Mouse (Mus musculus): Measurements from ENCODE around the gene Lsr.
"Not testable (repeated sequence)": the region's sequence is repeated elsewhere in the genome, so short reads cannot be mapped to it uniquely, and the experiment has no call there.

Gene Lsr

DNA sequence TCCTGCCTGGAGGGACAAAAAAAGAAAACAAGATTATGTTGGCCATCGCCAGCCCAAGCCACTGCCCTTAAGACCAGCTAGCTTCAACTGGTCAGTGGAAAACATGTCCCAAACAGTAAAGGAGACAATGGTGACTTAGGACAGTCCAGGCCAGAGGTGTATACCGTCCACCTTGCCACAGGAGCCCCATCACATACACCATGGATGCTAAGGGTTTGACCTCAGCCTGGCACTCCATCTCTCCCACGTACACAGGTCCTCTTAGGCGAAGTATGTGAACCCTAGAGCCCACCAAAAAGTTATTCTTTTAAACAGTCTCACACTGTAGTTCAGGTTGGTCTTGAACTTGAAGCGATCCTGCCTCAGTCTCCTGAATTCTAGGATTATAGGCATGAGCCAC is 10.4 kb downstream of the Lsr start:
- no peak for DNase-seq (ENCODE audit: low read depth, low spot score)

DNA sequence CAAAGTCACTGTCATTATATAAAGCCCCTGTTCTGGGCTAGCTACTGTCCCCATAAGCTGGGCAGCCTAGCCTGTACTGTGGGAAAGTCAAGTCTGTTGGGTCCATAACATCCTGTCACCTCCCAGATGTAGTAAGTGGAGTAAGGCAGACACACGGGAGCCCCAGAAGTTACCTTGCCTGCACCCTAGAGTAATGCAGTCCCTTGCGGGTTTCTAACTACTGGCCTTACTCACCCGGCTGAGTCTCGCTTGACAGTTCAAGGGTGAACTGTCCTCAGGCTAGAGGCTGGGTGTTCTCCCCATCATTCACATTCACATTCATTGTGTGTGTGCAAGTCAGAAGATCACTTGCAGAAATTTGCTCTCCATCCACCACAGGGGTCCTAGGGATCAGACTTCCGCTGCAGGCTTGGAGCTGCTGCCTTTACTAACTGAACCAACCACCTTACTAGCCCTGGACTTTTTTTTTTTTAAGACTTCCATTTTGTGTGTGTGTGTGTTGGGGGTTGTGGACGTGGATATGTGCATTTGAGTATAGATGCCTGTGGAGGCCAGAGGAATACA is 13.4 kb downstream of the Lsr start:
- no peak for DNase-seq (ENCODE audit: low read depth, low spot score)

DNA sequence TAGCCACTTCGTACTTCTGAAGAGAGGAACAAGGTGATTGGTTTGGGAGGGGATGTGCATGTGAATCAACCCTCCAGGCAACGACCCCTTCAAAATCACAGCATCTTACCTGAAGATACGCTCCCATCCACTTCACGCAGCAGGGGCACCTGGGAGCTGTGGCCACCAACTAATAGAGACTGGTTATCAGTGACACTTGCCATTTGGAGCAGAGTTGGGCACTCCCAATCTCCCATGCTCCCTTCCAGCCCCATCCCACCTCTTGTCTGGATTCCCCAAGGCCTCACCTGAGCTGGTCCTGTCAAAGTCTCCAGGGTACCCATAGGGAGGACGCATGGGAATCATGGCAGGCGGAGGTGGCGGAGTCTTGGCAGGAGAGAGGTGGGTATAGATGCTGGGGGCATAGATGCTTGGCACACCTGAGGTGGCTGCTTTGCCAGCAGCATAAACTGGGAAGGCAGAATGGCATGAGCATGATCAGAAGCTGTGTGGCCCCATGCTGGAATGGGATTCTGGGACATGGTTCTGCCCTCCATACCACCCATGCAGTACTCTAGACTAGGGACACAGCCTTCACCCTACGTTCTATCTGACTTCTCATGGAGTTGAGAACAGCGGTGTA is 14.3 kb downstream of the Lsr start:
- no peak for DNase-seq (ENCODE audit: low read depth, low spot score)

DNA sequence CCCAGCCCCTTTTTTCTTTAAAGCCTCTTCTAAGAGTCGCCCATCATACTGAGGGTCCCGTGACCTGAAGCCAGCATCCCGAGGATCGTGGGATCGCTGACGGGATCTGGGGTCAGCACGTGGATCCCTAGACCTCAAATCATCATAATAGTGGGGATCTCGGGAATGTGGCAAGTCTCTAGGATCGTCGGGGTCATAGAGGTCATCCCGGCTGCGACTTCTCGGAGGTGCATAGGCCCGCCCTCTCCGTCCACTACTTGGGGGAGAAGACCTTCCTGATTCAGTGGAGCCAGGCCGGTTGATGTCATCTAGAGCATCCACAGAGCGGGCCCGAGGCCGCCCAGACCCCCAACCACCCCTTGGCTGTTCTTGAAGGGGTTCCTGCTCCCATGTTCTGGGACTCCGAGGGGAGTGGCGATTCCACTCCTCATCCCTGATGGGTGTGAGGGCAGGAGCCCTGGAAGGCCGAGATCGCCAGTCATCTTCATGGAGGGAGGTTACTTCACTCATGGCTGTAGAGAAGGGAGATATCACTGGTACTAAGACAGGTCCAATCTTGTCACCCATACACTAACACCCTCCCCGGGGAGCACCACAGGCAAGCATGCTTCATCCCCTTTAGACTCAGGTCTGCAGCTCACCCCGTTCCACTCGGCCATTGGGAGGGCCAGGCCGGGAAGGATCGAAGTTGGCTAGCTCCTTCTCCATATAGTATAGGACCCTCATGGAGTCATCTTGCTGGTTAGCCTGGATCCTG is 15.0 kb downstream of the Lsr start:
- no peak for DNase-seq (ENCODE audit: low read depth, low spot score)

DNA sequence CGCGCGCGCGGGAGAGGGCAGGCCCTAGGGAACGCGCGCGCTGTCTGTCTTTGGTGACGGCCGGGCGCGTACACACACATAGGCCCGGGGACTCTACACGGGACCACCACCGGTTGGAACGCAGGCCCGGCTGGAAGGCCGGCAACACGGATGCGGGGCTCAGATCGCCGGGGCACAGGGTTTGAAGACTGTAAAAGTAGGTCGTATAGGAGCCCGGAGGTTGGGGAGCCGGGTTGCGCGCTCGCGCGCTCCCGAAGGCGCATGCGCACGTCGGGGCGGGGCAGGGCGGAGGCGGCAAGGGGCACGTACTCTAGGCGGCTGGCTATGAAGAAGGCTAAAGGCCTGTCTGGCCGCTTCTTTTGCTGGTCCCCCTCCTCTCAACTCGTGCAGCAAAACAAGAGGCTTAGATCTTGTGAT is 15.9 kb downstream of the Lsr start:
- DNase-seq (ENCODE audit: low read depth, low spot score), result peak; percentile 82

DNA sequence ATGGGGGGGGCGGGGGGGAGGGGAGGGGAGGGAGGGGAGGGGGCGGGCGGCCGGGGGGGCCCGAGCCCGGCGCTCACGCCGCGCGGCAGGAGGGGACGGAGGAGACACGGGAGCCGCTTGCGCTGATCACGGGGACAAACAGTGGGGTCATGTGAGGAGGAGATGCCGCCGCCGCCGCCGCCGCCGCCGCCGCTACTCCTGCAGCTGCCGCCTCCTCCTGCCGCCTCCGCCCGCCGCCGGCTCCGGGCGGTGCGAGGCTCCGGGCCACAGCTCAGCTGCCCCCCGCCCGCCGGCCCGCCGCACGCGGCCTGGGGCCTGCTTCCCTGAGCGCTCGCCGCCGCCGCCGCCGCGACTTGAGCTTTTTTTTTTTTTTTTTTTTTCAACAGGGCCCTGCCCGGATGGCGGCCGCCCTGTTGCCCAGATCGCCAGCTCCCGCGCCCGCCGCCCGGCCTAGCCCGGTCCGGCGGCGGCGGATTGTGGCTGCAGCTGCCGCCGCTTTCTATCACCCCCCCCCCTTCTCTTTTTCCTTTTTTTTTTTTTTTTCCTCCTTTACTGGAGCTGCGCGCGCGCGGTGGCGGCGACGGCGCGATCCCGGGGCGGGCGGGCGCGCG is 16.4 kb downstream of the Lsr start, which contains the start of gene Usf2:
Usf2 (minus strand) TSS at position 48 of the 611 bp plus-strand sequence.
- peak; percentile 67 for DNase-seq (ENCODE audit: low read depth, low spot score)

DNA sequence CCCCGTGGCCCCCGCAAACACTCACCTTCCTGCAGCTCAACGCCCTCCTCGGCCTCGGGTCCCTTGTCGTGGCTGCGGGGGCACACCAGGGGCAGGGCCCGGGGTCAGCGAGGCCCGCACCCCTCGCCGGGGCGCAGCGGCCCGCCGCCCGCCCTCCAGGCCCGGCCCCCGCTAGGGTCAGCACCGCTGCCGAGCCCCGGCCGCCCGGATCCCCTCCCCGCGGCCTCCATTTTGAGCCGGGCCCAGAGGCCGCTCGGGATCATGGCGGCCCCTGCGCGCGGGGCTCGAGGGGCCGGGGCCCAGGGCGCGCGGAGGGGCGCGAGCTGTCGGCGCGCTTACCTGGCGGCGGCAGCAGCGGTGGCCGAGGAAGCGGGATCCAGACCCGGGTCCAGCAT is 16.9 kb downstream of the Lsr start:
- no peak for DNase-seq (ENCODE audit: low read depth, low spot score)

DNA sequence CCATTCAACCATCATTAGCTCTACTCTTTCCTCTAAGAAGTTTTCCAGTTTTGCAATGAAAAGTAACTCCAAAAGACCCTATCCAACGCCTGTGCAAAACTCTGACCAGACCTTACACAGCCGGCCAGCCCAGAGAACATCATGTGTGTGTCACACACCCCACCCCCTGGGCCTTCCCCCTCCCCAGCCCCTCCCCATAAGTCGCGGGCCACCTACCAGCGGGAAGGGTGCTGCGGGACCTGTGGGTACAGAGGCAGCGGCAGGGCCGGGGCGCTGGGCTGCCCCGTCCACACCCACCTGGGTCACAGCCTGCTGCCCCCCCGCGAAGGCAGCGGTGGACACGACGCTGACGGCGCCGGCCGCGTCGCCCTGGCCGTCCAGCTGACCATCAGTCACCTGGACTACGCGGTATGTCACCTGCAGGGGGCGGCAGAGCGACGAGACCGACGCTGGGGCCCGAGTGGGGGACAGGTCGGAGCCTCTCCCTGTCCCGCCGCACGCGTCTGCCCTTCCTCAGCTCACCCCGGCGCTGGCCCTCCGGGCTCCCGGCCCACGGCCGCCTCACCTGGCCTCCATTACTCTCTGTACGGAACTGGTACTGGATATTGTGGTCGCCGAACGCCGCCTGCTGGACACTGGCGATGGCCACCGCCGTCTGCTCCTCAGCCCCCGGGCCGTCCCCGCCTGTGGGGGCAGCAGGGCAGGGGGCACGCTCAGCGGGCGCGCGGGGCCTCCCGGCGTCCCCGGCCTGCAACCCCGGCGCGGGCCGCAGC is 17.5 kb downstream of the Lsr start:
- peak; percentile 79 for DNase-seq (ENCODE audit: low read depth, low spot score)

DNA sequence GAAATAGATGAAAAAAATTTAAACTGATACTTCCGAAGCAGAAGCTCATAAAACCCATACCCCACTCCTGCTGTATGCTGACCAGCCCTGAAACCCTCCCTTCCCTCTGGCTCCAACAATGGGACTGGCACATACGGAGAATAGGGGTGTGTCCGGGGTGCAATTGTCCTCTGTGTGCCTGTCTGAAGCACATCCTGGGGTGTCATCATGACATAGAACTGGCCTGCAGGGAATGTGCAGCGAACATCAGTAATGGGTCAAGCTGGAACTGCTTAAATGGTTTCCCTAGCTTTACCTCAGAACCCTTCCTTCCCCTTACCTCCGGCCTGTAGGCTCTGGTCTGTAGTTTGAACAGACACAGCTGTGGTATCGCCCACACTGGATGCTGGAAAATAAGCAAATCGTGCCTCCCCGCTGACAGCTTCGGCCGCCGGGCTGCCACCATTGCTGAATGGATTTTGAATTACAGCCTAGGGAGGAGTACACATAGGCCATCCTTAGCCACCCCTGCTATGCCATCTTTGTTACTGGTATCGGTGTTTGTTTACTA is 18.2 kb downstream of the Lsr start:
- DNase-seq (ENCODE audit: low read depth, low spot score), result no peak

DNA sequence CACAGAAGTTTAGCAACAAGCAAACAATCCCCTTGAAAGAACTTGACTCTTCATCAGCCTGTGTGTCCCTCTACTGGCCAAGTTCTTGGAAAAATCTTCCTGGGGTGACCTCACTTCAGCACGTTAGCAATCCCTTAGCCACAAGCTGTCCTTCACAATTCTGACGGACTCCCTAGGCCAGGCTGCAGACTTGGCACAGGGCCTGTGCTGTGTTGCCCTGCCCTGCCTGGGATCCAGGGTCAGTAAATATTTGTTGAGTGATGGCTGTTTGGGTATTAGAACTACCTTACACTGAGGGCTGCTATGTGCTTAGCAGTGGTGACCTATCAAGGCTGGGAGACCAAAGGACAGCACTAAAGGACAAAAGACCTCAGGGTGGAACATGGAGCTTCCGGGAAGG is 19.2 kb downstream of the Lsr start:
- DNase-seq (ENCODE audit: low read depth, low spot score), result no peak

DNA sequence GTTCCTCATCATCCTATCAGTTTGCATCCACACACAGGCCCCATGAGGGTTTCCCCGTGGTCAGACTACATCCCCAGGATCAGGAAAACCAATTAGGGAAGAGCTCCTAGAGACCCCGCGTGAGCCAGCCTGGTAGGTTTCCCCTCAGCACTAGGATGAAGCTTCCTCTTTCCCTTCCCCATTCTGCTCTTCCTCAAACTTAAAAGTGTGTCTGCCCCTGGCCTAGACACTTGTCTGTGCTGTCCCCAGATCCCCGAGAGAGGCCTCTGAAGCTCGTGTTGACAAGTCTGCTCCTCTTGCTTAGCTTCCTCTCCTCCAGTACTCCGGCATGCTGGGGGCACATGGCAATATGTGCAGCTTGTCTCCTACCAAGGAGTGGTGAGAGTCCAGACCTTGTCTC is 19.8 kb downstream of the Lsr start:
- DNase-seq (ENCODE audit: low read depth, low spot score), result no peak

DNA sequence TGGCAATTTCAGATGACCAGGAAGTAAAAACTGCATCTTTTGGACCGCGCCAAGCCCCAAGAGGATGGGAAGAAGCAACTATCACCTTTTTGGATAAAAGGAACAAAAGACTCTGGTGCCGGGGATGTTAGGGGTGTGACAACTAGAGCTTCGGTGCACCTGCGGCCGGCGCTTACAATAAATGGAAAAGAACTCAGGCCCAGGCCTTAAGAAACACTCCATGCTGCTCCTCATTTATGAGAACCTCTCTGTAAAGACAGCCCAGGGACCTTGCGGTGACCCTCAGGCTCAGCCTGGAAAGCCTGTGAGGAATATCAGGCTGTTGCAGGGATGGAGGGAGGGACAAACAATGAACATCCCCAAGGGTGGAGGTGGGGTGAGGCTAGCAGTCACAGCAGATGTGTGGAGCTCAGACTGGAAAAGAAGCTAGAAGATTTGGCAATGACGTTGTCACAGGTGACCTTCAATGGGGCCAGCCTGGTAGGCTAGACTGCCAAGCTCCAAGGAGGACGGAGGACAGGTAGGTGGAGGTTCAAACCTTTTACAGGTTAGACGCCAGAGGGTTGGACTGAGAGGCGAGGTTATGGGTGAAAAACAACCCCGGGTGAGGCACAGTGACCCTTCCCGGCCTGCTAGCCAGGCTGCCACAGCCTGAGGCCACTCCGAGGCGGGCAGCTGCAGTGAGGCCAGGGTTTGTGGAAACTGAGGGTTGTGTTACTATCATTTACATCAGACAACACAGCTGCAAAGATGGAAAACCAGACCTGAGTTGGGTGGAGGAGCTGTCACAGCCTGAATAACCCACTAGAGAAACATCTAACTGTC is 20.6 kb downstream of the Lsr start:
- no peak for DNase-seq (ENCODE audit: low read depth, low spot score)

DNA sequence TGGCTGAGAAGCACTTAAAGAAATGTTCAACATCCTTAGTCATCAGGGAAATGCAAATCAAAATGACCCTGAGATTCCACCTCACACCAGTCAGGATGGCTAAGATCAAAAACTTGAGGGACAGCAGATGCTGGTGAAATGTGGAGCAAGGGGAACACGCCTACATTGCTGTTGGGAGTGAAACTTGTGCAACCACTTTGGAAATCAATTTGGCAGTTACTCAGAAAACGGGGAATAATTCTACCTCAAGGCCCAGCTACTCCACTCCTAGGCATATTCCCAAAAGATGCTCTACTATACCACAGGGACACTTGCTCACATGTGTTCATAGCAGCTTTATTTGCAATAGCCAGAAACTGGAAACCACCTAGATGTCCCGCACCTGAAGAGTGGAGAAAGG is 23.4 kb downstream of the Lsr start:
- DNase-seq (ENCODE audit: low read depth, low spot score), result not testable (repeated sequence)

DNA sequence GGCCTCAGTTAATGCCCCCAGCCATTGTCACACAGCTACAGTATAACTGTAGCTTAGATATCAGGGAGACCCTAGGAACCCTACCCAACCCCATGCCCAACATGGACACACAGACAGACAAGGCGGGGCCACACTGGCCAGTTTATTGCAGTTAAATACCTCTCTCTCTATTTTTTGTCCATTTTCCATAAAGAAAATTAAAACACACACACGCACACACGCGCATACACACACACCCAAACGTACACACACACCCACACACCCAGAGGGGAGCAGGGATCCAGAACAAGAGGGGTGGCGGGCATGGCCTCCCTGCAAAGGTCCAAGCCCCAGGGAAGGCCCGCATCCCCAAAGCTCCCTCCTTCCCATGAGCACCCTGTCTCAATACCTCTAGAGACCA is 27.4 kb downstream of the Lsr start:
- no peak for DNase-seq (ENCODE audit: low read depth, low spot score)

DNA sequence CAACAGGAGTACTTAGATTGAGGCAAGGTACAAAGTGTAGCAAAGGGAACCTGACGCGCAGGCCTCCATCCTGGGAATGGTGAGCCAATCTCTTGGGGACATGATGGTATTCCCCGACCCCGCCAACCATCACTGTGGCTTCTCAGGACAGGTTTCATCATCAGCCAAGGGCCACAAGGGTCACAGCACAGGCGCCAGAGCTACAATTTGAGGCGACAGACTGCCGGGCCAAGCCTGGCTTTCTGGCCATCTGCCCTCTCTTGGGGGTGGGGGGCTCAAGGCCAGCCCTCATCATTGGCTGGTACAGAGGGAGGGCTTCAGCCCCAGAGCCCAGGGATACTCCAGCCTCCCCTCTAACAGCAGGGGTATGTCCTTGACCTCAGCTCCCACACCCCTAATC is 27.8 kb downstream of the Lsr start:
- DNase-seq (ENCODE audit: low read depth, low spot score), result not testable (repeated sequence)

DNA sequence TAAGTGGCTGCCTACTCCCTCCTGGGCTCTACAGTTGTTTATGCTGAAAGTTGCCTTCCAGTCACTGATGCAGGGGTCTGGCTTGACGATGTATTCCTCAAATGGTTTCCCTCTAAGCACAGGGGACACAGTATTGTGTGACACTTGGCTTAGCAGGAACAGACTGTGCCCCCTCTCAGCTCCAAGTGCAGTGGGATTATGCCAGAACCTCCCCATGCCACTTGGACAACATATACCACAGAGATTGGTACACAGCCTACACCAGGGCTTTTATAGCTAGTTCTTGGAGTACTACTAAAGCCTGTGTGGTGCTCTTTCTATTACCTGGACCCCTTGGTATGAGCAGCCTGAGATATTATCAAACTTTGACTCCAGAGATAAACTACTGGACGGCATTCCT is 28.6 kb downstream of the Lsr start:
- not testable (repeated sequence) for DNase-seq (ENCODE audit: low read depth, low spot score)

DNA sequence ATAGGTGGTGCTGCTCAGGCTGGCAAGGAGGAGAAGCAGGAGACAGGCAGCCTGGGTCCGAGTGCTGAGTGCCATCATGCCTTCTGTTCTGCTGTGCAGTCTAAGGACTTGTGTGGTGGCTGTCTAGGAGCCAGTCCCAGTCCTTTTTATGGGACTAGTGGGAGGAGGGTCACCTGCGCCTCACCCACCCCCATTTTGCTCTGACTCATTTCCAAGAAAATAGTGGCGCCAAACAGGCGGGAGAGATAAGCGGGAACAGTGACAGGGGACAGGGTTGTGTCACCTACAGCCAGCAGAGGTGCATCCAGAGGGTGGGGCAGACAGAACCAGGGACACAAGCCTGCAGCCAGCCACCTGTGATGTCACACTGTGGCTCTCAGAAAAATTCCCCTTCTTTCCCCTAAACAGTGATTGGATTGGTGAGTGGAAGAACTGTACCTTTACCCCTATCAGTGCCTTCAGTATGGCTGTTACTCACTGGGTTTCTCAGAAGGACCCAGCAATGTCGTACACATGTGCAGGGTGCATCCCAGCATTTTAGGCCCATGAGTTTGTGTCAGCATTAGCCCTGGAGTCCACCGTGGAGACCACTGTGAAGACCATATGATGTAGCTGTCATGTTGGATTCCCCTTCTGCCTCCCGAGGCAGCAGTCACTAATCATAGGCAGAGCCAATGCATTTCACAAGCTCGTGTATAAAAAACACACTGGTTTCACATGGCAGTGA is 29.2 kb downstream of the Lsr start, which contains the start of gene Hamp:
Hamp (minus strand) TSS at position 124 of the 727 bp plus-strand sequence.
- no peak for DNase-seq (ENCODE audit: low read depth, low spot score)

DNA sequence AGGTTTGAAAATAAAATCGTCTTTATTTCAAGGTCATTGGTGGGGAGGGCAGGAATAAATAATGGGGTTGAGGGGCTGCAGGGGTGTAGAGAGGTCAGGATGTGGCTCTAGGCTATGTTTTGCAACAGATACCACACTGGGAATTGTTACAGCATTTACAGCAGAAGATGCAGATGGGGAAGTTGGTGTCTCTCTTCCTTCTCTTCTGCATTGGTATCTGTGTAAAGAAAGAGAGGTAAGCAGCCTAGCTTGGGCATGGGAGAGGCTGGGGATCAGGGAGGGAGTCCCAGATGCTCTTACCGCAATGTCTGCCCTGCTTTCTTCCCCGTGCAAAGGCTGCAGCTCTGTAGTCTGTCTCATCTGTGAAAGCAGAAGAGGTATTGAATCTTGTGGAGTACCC is 30.9 kb downstream of the Lsr start:
- DNase-seq (ENCODE audit: low read depth, low spot score), result not testable (repeated sequence)

DNA sequence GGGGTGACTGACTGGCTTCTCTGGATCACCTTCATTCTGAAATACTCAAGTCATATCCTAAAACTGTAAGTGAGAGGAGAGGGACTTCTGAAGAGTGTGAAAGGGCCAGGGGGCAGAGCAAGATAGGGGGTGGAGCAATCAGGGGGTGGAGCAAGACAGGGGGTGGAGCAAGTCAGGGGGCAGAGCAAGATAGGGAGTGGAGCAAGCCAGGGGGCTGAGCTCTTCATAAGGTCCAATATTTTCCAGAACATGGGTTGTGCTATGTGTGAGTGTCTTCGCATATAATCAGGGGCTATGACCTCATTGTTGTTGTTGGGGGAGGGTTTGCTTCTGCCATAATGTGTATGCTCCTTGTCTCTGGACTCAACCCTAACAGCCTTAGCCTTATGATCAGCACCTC is 33.2 kb downstream of the Lsr start:
- not testable (repeated sequence) for DNase-seq (ENCODE audit: low read depth, low spot score)
